Mouse (Mus musculus): ENCODE measurements at regions not wholly inside any gene's neighbourhood (a gene's known extent, or its start where the extent isn't known, plus 50 kb on each side); places are given as distances from the start of the nearest gene placed in this dataset.

GRCm38 (mm10) chr7:121269358-121269757 is 122.3 kb upstream of the Hs3st2 start:
- Histone ChIP-seq H3K9me3 (replicated peaks; ENCODE audit: low read length) (no peaks in the 10 kb centered on the region), H3K4me3 (replicated peaks in 1 of 3; ENCODE audit: low read depth in 2 of 3, low read length in 2 of 3, poor library complexity in 1 of 3) (no peak overlapping the region), H3K27ac (ENCODE audit: insufficient read depth, low read depth) (no peak overlapping the region), H3K79me2 (replicated peaks; ENCODE audit: control insufficient read depth, extremely low read depth, insufficient read depth, poor library complexity, severe bottlenecking) (no peaks in the 10 kb centered on the region), H3K9ac (ENCODE audit: insufficient read depth, low read depth) (no peak overlapping the region), H3K4me1 (ENCODE audit: control insufficient read depth in 1 of 2, insufficient read depth in 2 of 2) (no peaks in the 10 kb centered on the region), H3K36me3 (replicated peaks in 1 of 2; ENCODE audit: control insufficient read depth in 1 of 2, insufficient read depth in 1 of 2, low read length in 1 of 2) (no peaks in the 10 kb centered on the region), H3K4me2 (ENCODE audit: insufficient read depth, low read depth, poor library complexity, severe bottlenecking) (no peak overlapping the region), H3K27me3 (replicated peaks) (peaks cover 37% of the 10 kb centered on the region)
- no peak for DNase-seq (ENCODE audit: extremely low read depth)
- TF ChIP-seq MAX (IDR thresholded peaks at IDR 0.05; ENCODE audit: low read length) (no peak), MEF2A (IDR thresholded peaks at IDR 0.05; ENCODE audit: borderline replicate concordance, low read depth, low read length) (no peak), ZC3H11A (IDR thresholded peaks at IDR 0.05; ENCODE audit: low read depth, low read length) (no peak), JUN (IDR thresholded peaks at IDR 0.05; ENCODE audit: insufficient read depth, low read depth, low read length) (no peak), JUND (conservative IDR thresholded peaks at IDR 0.05; ENCODE audit: low read depth, low read length) (no peak), IRF4 (IDR thresholded peaks at IDR 0.05; ENCODE audit: low read depth, low read length) (no peak), NELFE (IDR thresholded peaks at IDR 0.05; ENCODE audit: low read depth, low read length) (no peak), E2F4 (IDR thresholded peaks at IDR 0.05; ENCODE audit: insufficient replicate concordance, low read depth, low read length) (no peak), SIN3A (IDR thresholded peaks at IDR 0.05; ENCODE audit: low read length) (no peak)
- dilution Hi-C loops (cut with MboI; ENCODE audit: extremely low pct_ligation_motif_present, extremely low pct_unique_long_range_greater_than_20kb, low sequenced_read_pairs) (no loop called here), in situ Hi-C loops (cut with MboI; ENCODE audit: low pct_ligation_motif_present, low pct_unique_long_range_greater_than_20kb, low sequenced_read_pairs) (loop anchor here (25.0 kb wide), 1 partner anchor 293 kb away; no protein-coding TSS in a partner anchor)

DNA sequence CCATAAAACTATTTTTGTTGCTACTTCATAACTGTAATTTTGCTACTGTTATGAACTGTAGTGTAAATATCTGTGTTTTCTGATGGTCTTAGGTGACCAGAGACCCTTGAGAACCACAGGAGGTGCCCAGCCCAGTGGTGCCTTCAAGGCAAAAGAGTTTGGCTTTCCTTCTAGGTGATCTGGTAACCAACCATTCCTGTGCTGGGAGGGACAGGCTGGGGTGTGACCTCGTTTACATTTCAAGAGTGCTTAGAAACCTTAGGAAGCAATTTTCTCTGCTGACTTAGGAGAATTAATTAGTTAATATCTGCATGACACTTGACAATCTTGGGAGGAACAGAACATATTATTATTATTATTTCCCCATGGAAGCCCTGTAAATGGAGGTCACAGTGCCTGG is 111.1 kb upstream of the Hs3st2 start:
- H3K9me3 ChIP-seq (replicated peaks; ENCODE audit: low read length) = no peaks in the 10 kb centered on the region
- TF ChIP-seq HCFC1 (IDR thresholded peaks at IDR 0.05; ENCODE audit: low read depth, low read length) (no peak), POLR2A (IDR thresholded peaks at IDR 0.05; ENCODE audit: low read depth, low read length) (no peak), JUN (IDR thresholded peaks at IDR 0.05; ENCODE audit: insufficient read depth, low read depth, low read length) (no peak), SIN3A (IDR thresholded peaks at IDR 0.05; ENCODE audit: low read length) (no peak), NELFE (IDR thresholded peaks at IDR 0.05; ENCODE audit: low read depth, low read length) (no peak), KAT2A (IDR thresholded peaks at IDR 0.05; ENCODE audit: insufficient replicate concordance, low read length) (no peak), MYC (IDR thresholded peaks at IDR 0.05; ENCODE audit: low read depth, low read length) (no peak), NRF1 (IDR thresholded peaks at IDR 0.05; ENCODE audit: low read depth, low read length) (no peak), ELF1 (IDR thresholded peaks at IDR 0.05; ENCODE audit: low read depth, low read length) (no peak), E2F4 (IDR thresholded peaks at IDR 0.05; ENCODE audit: insufficient replicate concordance, low read depth, low read length) (no peak), MXI1 (IDR thresholded peaks at IDR 0.05; ENCODE audit: low read depth, low read length) (no peak), USF2 (conservative IDR thresholded peaks at IDR 0.05; ENCODE audit: low read depth, low read length) (no peak), MAX (IDR thresholded peaks at IDR 0.05; ENCODE audit: low read length) (no peak), MAFK (IDR thresholded peaks at IDR 0.05; ENCODE audit: insufficient replicate concordance, low read length) (no peak), PAX5 (IDR thresholded peaks at IDR 0.05; ENCODE audit: low read length) (no peak), UBTF (IDR thresholded peaks at IDR 0.05; ENCODE audit: low read depth, low read length) (no peak)
- no peaks in the 10 kb centered on the region for H3K4me1 ChIP-seq (ENCODE audit: control insufficient read depth in 1 of 2, insufficient read depth in 2 of 2)
- peaks cover 51% of the 10 kb centered on the region for H3K27me3 ChIP-seq (replicated peaks)
- in situ Hi-C loops (cut with MboI; ENCODE audit: low pct_ligation_motif_present, low pct_unique_long_range_greater_than_20kb, low sequenced_read_pairs) = no loop called here
- H3K4me3 ChIP-seq (replicated peaks in 1 of 3; ENCODE audit: low read depth in 2 of 3, low read length in 2 of 3, poor library complexity in 1 of 3) = no peak overlapping the region
- H3K36me3 ChIP-seq (replicated peaks in 1 of 2; ENCODE audit: control insufficient read depth in 1 of 2, insufficient read depth in 1 of 2, low read length in 1 of 2) = no peaks in the 10 kb centered on the region
- no peak overlapping the region for H3K4me2 ChIP-seq (ENCODE audit: insufficient read depth, low read depth, poor library complexity, severe bottlenecking)
- no peaks in the 10 kb centered on the region for H3K79me2 ChIP-seq (replicated peaks; ENCODE audit: control insufficient read depth, extremely low read depth, insufficient read depth, poor library complexity, severe bottlenecking)
- no peak overlapping the region for H3K27ac ChIP-seq (ENCODE audit: insufficient read depth, low read depth)
- dilution Hi-C loops (cut with MboI; ENCODE audit: extremely low pct_ligation_motif_present, extremely low pct_unique_long_range_greater_than_20kb, low sequenced_read_pairs) = no loop called here
- H3K9ac ChIP-seq (ENCODE audit: insufficient read depth, low read depth) = no peak overlapping the region
- no peak for DNase-seq (ENCODE audit: extremely low read depth)
